ENCODE assay signal across 9 mouse cellular contexts in genomic region chr4:116827819-116828218, GRCm38 (mm10). TPM values are rescaled to one million over a fixed set of nuclear protein-coding genes. Genes with fewer than 3 reads are reported as not detected.
A peak's percentile ranks its signal among the peaks of the same experiment; 100 is the strongest.
DNase-seq lines count a peak whose midpoint lies in the region; ATAC-seq and TF ChIP-seq lines count a peak whose summit lies in the region.
"Had no signal": no experiment of that assay in that cellular context is flagged by ENCODE, and none has a peak within 500 bp of the region (broad histone marks: within the 10 kb centered on the region; RNA-seq: fewer than 3 reads in every experiment).

No protein-coding gene starts in this region.

- no peaks in the 10 kb centered on the region for H3K4me1 ChIP-seq in cortical plate, adult 2 months (ENCODE audit: control insufficient read depth, insufficient read depth, low read length)

- no peak for TF ChIP-seq POLR2A in cortical plate, adult 2 months (IDR thresholded peaks at IDR 0.05; ENCODE audit: extremely low read depth, insufficient read depth, low read length)

- peak; percentile 60 for DNase-seq in adrenal gland, postnatal 14 days
- no peak for DNase-seq in adrenal gland, adult 18-20 months (ENCODE audit: low spot score in 2 of 2)
- peak; percentile 49 for DNase-seq in right cerebral cortex, adult 18-20 months
- DNase-seq in right cerebral cortex, postnatal 25 days = no peak
- DNase-seq in spleen, postnatal 4 days (ENCODE audit: low spot score in 2 of 2) = no peak

- TF ChIP-seq CTCF in cortical plate, adult 2 months (IDR thresholded peaks at IDR 0.05; ENCODE audit: extremely low read depth, insufficient read depth, low read length) = peak; percentile 76

- no peak overlapping the region for H3K4me3 ChIP-seq in cortical plate, adult 2 months (ENCODE audit: insufficient read depth, low read length)

- ATAC-seq in inflammation-experienced regulatory T-cells, adult 6 months = peak; percentile 61
- peak; percentile 67 for ATAC-seq in megakaryocyte-erythroid progenitor cell, adult 5-6 weeks (replicated peaks; ENCODE audit: low FRiP score, low TSS enrichment, poor library complexity, severe bottlenecking)
- ATAC-seq: Patski had no signal

- no peak overlapping the region for H3K27ac ChIP-seq in cortical plate, adult 2 months (ENCODE audit: insufficient read depth, low read length)

RNA-seq across cellular contexts. Expression of gene Hpdl, which starts 6.3 kb away (rescaled TPM):
- total RNA-seq in adrenal gland, postnatal 14 days (2021) = 6.1 and 7.0 TPM in 2 replicates
- total RNA-seq in adrenal gland, adult 18-20 months (2021) = 1 to 10 TPM; 1.8 to 4.7 TPM
- polyA plus RNA-seq in cortical plate, adult 2 months (2012; rRNA removed) = 1.4 and 1.9 TPM in 2 replicates
- under 1 TPM in 2 of 3 experiments, not detected in 1; 0.32 to 0.74 TPM for polyA plus RNA-seq in inflammation-experienced regulatory T-cells, adult 6 months (2017; shearing (Covaris generic))
- total RNA-seq in megakaryocyte-erythroid progenitor cell, adult 5-6 weeks (2014; fragmentation: Nextera tagmentation) = not detected in 2 replicates
- 0.42 and 1.5 TPM in 2 replicates for total RNA-seq in megakaryocyte-erythroid progenitor cell, adult 5-6 weeks (2017)

RNA-seq across cellular contexts. Expression of gene Mutyh, which starts 20.3 kb away (rescaled TPM):
- total RNA-seq in adrenal gland, postnatal 14 days (2021) = 2.5 and 6.4 TPM in 2 replicates
- total RNA-seq in adrenal gland, adult 18-20 months (2021) = 1 to 10 TPM; 2.0 to 2.9 TPM
- polyA plus RNA-seq in cortical plate, adult 2 months (2012; rRNA removed) = 5.7 and 5.9 TPM in 2 replicates
- 10 to 100 TPM in 2 of 3 experiments, 1 to 10 TPM in 1; 9.9 to 16.6 (median 15.1) TPM for polyA plus RNA-seq in inflammation-experienced regulatory T-cells, adult 6 months (2017; shearing (Covaris generic))
- 2.5 and 9.8 TPM in 2 replicates for total RNA-seq in megakaryocyte-erythroid progenitor cell, adult 5-6 weeks (2014; fragmentation: Nextera tagmentation)
- total RNA-seq in megakaryocyte-erythroid progenitor cell, adult 5-6 weeks (2017) = 3.7 TPM in 1 of 2 replicates, not detected in the other

RNA-seq across cellular contexts. Expression of gene Toe1, which starts 20.4 kb away (rescaled TPM):
- total RNA-seq in adrenal gland, postnatal 14 days (2021) = 18.9 and 22.0 TPM in 2 replicates
- total RNA-seq in adrenal gland, adult 18-20 months (2021) = 10 to 100 TPM; 13.5 to 14.9 TPM
- polyA plus RNA-seq in cortical plate, adult 2 months (2012; rRNA removed) = 21.6 and 22.2 TPM in 2 replicates
- 10 to 100 TPM; 25.5 to 32.7 (median 29.7) TPM for polyA plus RNA-seq in inflammation-experienced regulatory T-cells, adult 6 months (2017; shearing (Covaris generic))
- 21.8 and 25.8 TPM in 2 replicates for total RNA-seq in megakaryocyte-erythroid progenitor cell, adult 5-6 weeks (2014; fragmentation: Nextera tagmentation)
- total RNA-seq in megakaryocyte-erythroid progenitor cell, adult 5-6 weeks (2017) = 50.7 and 76.1 TPM in 2 replicates

RNA-seq across cellular contexts. Expression of gene Zswim5, which starts 49.4 kb away (rescaled TPM):
- 3.1 and 3.5 TPM in 2 replicates for total RNA-seq in adrenal gland, postnatal 14 days (2021)
- 1 to 10 TPM; 3.8 to 5.2 TPM for total RNA-seq in adrenal gland, adult 18-20 months (2021)
- 6.0 and 6.3 TPM in 2 replicates for polyA plus RNA-seq in cortical plate, adult 2 months (2012; rRNA removed)
- under 1 TPM in 2 of 3 experiments, not detected in 1; 0.05 to 0.06 TPM for polyA plus RNA-seq in inflammation-experienced regulatory T-cells, adult 6 months (2017; shearing (Covaris generic))
- 0.20 TPM in 1 of 2 replicates, not detected in the other for total RNA-seq in megakaryocyte-erythroid progenitor cell, adult 5-6 weeks (2014; fragmentation: Nextera tagmentation)
- not detected in 2 replicates for total RNA-seq in megakaryocyte-erythroid progenitor cell, adult 5-6 weeks (2017)

Comparison
In these comparisons a context has a peak if more than half of its experiments do, and no peak if none do; other contexts are left out.
1. DNase-seq: peak in adrenal gland, postnatal 14 days (single experiment) and right cerebral cortex, adult 18-20 months (single experiment); none in adrenal gland, adult 18-20 months (0 of 2), right cerebral cortex, postnatal 25 days (single experiment) and spleen, postnatal 4 days (0 of 2).